Mouse (Mus musculus): ENCODE data around the gene C5ar2. TPM values are rescaled to one million over a fixed set of nuclear protein-coding genes. Genes with fewer than 3 reads are reported as not detected.
"Not testable (repeated sequence)": the region's sequence is repeated elsewhere in the genome, so short reads cannot be mapped to it uniquely, and the experiment has no call there.

Gene C5ar2
- total RNA-seq (2017): 2.9 to 8.0 TPM (median 7.0 TPM) in 3 replicates

GRCm38 (mm10) chr7:16244067-16244466 is at the start of gene C5ar2:
Gene C5ar2, minus strand, starts transcription at chr7:16244154.
- peak; percentile 69 for ATAC-seq (replicated peaks; ENCODE audit: insufficient number of reproducible peaks, low FRiP score, low TSS enrichment, poor library complexity, severe bottlenecking)

GRCm38 (mm10) chr7:16287791-16288190 is 43.8 kb upstream of the C5ar2 start:
- no peak for ATAC-seq (replicated peaks; ENCODE audit: insufficient number of reproducible peaks, low FRiP score, low TSS enrichment, poor library complexity, severe bottlenecking)

- no peak for ATAC-seq (replicated peaks; ENCODE audit: insufficient number of reproducible peaks, low FRiP score, low TSS enrichment, poor library complexity, severe bottlenecking)
Observed at GRCm38 (mm10) chr7:16287016-16287415, 43.1 kb upstream of the C5ar2 start.

GRCm38 (mm10) chr7:16286026-16286961 is 42.3 kb upstream of the C5ar2 start, which contains the start of gene Ccdc9:
Gene Ccdc9, minus strand, starts transcription at chr7:16286795.
- ATAC-seq (replicated peaks; ENCODE audit: insufficient number of reproducible peaks, low FRiP score, low TSS enrichment, poor library complexity, severe bottlenecking): peak; percentile 81

- peak; percentile 27 for ATAC-seq (replicated peaks; ENCODE audit: insufficient number of reproducible peaks, low FRiP score, low TSS enrichment, poor library complexity, severe bottlenecking)
Observed at GRCm38 (mm10) chr7:16285450-16286025, 41.6 kb upstream of the C5ar2 start.

GRCm38 (mm10) chr7:16284904-16285303 is 41.0 kb upstream of the C5ar2 start:
- ATAC-seq (replicated peaks; ENCODE audit: insufficient number of reproducible peaks, low FRiP score, low TSS enrichment, poor library complexity, severe bottlenecking): no peak

GRCm38 (mm10) chr7:16284001-16284400 is 40.0 kb upstream of the C5ar2 start:
- ATAC-seq (replicated peaks; ENCODE audit: insufficient number of reproducible peaks, low FRiP score, low TSS enrichment, poor library complexity, severe bottlenecking): no peak

- no peak for ATAC-seq (replicated peaks; ENCODE audit: insufficient number of reproducible peaks, low FRiP score, low TSS enrichment, poor library complexity, severe bottlenecking)
Observed at GRCm38 (mm10) chr7:16282334-16282733, 38.4 kb upstream of the C5ar2 start.

GRCm38 (mm10) chr7:16280721-16281120 is 36.8 kb upstream of the C5ar2 start:
- ATAC-seq (replicated peaks; ENCODE audit: insufficient number of reproducible peaks, low FRiP score, low TSS enrichment, poor library complexity, severe bottlenecking): no peak

GRCm38 (mm10) chr7:16274922-16275890 is 31.3 kb upstream of the C5ar2 start:
- ATAC-seq (replicated peaks; ENCODE audit: insufficient number of reproducible peaks, low FRiP score, low TSS enrichment, poor library complexity, severe bottlenecking): no peak

- peak; percentile 56 for ATAC-seq (replicated peaks; ENCODE audit: insufficient number of reproducible peaks, low FRiP score, low TSS enrichment, poor library complexity, severe bottlenecking)
Observed at GRCm38 (mm10) chr7:16273766-16274140, 29.8 kb upstream of the C5ar2 start.

- ATAC-seq (replicated peaks; ENCODE audit: insufficient number of reproducible peaks, low FRiP score, low TSS enrichment, poor library complexity, severe bottlenecking): peak; percentile 78
Observed at GRCm38 (mm10) chr7:16273081-16273765, 29.3 kb upstream of the C5ar2 start, which contains the start of gene Inafm1. Gene Inafm1, minus strand, starts transcription at chr7:16273617.

GRCm38 (mm10) chr7:16272681-16273080 is 28.7 kb upstream of the C5ar2 start:
- ATAC-seq (replicated peaks; ENCODE audit: insufficient number of reproducible peaks, low FRiP score, low TSS enrichment, poor library complexity, severe bottlenecking): no peak

GRCm38 (mm10) chr7:16271139-16271538 is 27.2 kb upstream of the C5ar2 start:
- no peak for ATAC-seq (replicated peaks; ENCODE audit: insufficient number of reproducible peaks, low FRiP score, low TSS enrichment, poor library complexity, severe bottlenecking)

GRCm38 (mm10) chr7:16266593-16266992 is 22.6 kb upstream of the C5ar2 start:
- ATAC-seq (replicated peaks; ENCODE audit: insufficient number of reproducible peaks, low FRiP score, low TSS enrichment, poor library complexity, severe bottlenecking): not testable (repeated sequence)

- no peak for ATAC-seq (replicated peaks; ENCODE audit: insufficient number of reproducible peaks, low FRiP score, low TSS enrichment, poor library complexity, severe bottlenecking)
Observed at GRCm38 (mm10) chr7:16265856-16266255, 21.9 kb upstream of the C5ar2 start.

- ATAC-seq (replicated peaks; ENCODE audit: insufficient number of reproducible peaks, low FRiP score, low TSS enrichment, poor library complexity, severe bottlenecking): no peak
Observed at GRCm38 (mm10) chr7:16263843-16264242, 19.9 kb upstream of the C5ar2 start.
